Mouse (Mus musculus) ovary, postnatal 10 days (tissue): ENCODE data around the gene Pygm.

Experiments used
- DNase-seq: peaks from one replicate; pipeline ENCODE4 v3.0.0; 2022; ENCODE audit warnings: low spot score

Pygm gene

DNA sequence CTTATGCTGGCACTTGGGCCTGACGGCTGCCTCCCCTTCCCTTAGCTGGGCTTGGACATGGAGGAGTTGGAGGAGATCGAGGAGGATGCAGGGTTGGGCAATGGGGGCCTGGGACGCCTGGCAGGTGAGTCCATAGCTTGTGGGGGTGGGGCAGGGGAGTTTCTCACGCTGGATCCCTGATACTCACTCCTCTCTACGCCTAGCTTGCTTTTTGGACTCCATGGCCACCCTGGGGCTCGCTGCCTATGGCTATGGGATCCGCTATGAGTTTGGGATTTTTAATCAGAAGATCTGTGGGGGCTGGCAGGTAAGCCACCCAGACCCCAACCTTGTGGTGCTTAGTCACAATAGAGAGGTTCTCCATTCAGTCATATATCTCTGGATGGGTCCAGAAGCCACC, 1.6 kb downstream of the Pygm start:
- DNase-seq = no peak

DNA sequence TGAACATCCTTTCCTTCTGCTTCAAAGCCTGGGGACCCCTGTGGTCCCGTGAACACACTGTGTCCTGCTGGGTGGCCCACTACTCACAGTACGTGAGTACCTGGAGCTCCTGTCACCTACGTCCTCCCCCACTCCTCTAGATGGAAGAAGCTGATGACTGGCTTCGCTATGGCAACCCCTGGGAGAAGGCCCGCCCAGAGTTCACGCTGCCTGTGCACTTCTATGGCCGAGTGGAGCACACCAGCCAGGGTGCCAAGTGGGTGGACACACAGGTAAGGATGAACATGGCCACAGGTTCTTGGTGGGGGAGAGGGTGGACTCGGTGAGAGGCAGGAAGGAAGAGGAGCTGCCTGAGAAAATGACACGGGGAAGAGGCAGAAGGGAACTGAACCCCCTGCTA, 2.0 kb downstream of the Pygm start:
- no peak for DNase-seq

DNA sequence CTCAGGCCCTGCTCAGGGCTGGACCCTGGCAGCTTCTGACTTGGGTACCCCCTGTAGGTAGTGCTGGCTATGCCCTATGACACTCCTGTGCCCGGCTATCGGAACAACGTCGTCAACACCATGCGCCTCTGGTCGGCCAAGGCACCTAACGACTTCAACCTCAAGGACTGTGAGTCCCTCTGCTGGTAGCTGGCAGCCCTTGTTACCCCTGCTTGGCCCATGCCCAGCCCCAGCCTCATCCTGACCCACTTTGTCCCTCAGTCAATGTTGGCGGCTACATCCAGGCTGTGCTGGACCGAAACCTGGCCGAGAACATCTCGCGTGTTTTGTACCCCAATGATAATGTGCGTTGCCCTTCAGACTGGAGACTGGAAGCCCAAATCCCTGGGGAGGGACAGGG, 3.8 kb downstream of the Pygm start:
- DNase-seq = no peak

DNA sequence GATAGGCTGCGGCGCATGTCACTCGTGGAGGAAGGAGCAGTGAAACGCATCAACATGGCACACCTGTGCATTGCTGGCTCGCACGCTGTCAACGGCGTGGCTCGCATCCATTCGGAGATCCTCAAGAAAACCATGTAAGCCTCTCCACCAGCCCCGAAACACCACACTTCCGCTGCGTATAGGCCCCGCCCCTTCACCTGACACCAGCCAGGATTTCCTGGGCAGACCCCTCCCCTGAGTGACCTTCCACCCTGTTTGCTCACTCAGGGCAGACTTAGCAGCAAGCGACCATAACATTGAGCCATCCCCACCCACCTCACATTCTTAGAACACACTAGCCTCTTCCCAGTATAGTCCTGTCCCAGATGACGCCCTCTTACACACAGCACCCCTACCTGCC, 5.6 kb downstream of the Pygm start:
- no peak for DNase-seq

DNA sequence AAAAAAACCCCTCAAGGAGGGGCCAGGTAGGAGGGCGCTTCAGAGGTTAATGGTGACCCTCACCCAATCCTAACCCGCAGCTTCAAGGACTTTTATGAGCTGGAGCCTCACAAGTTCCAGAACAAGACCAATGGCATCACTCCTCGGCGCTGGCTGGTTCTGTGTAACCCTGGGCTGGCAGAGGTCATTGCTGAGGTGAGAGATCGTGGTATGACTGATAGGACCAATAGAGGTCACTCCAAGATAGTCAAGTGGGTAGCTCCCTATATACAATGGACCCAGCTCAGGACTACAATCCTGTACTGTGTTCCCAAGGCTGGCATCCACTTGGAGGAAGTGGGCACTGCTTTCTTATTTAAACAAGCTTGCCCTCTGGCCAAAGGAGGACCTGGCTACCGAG, 6.1 kb downstream of the Pygm start:
- no peak for DNase-seq

DNA sequence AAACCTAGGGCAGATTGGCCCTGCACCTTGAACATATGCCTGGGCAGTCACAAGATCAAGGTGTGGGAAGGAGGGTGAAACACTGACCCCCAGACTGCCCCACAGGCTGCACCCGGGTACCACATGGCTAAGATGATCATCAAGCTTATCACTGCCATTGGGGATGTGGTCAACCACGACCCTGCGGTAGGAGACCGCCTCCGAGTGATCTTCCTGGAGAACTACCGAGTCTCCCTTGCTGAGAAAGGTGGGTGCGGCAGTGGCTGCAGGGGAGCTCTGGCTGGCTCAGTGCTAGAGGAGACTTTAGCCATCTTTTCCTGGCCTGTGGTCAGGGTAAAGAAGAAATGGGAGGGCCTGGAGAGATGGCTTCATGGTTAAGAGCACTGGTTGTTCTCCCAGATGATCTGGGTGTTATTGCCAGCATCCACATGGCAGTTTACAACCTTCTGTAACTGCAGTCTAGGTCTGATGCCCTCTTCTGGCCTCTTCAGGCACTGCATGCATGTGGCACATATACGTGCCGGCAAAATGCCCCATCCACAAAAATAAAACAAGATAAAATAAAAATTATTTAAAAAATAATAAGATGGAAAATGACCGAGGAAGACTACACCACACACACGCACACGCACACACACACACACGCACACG, 8.7 kb downstream of the Pygm start:
- DNase-seq = no peak

DNA sequence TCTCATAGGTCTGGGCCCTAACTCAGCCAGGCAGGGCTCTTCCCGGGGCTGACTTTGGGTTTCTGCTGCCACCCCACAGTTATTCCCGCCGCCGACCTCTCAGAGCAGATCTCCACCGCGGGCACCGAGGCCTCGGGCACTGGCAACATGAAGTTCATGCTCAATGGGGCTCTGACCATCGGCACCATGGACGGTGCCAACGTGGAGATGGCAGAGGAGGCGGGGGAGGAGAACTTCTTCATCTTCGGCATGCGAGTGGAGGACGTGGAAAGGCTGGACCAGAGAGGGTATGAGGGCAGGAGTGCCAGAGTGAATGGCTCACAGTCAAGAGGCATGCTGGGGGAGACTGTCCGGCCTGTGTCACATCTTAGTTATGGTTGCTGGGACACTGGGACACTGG, 9.4 kb downstream of the Pygm start:
- no peak for DNase-seq

DNA sequence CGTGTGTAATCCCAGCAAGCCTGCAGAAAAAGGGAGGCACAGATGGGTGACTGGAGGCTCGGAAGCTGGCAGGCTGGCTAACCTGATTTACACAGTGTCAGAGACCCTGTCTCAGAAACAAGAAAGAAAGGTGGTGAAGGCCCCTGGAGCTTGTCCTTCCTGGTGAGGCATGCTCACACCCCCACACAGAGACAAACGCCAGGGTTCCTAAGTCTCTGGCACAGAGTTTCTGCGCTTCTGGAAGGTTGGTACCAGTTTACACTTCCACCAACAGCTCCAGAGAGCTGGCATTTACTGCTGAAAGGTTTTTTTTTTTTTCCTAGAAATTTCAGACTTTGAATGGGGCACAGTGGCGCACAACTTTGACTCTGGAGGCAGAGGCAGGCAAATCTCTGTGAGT, 12.0 kb downstream of the Pygm start:
- DNase-seq = no peak

DNA sequence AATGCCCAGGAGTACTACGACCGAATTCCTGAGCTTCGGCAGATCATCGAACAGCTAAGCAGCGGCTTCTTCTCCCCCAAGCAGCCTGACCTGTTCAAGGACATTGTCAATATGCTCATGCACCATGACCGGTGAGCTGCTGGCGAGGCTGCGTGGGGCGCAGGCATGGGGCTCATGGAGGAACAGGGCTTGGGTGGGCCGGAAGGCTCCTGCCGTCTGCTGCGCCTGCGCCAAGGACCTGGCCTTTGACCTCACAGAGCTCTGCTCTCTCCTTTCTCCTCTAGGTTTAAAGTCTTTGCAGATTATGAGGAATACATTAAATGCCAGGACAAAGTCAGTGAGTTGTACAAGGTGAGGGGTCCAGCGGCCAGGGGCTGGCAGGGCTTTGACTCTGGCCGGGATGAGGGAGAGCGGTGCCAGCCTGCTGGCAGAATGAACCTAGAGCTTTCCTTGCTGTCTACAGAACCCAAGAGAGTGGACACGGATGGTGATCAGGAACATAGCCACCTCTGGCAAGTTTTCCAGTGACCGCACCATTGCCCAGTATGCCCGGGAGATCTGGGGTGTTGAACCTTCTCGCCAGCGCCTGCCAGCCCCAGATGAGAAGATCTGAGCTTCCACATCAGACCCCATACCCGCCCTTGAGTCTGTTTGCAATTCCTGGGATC, 13.5 kb downstream of the Pygm start:
- DNase-seq = no peak

DNA sequence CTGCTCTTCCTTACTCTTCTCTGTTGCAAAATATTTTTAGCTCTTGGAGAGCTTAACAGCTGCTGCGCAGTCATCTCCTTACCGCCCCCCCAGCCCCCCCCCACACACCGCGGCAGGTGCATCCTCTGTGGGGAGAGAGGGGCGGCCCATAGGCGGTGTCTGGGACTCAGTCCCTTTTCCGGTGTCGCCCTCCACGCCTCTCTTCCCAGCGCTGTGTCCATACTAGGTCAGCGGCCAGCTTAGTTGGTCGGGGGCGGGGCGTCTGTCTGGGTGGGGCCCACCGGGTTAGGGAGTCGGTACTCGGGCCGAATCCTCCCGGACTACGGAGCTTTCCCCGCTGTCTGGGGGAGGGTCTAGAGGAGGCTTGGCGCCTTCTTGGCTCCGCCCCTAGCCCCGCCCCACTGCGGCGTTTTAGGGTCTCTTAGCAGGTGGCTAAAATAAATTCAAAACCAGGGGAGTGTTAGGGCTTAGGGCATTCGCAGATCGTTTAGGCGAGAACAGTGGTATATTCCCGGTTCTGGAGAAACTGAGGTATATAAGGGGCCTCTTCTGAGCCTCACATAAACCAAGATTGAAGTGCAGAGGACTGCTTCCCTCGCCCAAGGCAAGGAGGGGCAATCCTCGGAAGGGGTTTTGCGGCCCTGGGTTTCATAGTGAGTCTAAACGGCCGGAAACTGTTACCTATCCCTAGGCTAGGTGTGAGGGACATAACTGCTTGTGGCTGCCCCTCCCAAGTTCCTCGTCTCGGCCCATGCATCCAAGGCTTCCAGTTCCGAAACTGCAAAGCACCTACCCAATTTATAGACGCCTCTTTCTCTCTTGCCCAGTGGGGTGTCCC, 14.5 kb downstream of the Pygm start:
- no peak for DNase-seq

DNA sequence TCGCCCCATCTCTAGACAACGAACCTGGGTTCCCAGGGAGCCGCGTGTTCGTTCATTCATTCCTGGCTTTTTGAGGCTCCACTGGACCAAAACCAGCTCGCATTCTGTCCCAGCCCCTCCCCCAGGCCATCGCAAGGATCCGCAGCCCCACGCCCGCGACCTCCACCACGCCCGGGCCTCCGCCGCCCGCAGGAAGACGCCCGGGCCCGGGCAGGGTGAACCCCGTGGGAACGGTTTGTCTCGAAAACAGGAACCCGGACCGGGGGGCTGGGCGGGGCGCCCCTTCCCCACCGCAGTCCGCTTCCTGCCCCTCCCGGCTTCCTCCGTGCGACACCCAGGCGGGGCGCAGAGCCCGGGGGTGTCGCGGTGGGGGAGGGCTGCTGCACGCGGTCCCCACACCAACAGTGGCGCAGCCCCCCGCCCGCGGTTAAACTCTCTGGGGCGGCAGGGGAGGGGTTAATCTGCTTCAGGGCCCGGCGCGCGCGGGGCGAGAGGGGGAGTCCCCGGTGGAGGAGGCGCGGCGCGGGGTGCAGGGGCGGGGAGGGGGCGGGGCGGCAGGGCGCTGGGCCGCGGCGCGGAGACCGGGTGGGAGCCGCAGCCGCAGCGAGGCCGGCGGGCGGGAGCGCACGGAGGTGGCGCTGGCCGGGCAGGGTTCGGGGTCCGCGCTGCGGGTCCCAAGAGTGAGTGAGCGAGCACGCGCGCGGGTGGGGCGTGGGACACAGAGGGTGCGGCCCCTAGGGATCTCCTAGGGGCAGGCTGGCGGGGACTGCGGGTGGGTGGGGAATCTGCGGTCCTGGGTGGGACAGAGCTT, 15.3 kb downstream of the Pygm start, which contains the start of gene Rasgrp2:
Gene Rasgrp2 (plus strand): TSS at position 56 of the 811 bp plus-strand sequence.
- DNase-seq = no peak

DNA sequence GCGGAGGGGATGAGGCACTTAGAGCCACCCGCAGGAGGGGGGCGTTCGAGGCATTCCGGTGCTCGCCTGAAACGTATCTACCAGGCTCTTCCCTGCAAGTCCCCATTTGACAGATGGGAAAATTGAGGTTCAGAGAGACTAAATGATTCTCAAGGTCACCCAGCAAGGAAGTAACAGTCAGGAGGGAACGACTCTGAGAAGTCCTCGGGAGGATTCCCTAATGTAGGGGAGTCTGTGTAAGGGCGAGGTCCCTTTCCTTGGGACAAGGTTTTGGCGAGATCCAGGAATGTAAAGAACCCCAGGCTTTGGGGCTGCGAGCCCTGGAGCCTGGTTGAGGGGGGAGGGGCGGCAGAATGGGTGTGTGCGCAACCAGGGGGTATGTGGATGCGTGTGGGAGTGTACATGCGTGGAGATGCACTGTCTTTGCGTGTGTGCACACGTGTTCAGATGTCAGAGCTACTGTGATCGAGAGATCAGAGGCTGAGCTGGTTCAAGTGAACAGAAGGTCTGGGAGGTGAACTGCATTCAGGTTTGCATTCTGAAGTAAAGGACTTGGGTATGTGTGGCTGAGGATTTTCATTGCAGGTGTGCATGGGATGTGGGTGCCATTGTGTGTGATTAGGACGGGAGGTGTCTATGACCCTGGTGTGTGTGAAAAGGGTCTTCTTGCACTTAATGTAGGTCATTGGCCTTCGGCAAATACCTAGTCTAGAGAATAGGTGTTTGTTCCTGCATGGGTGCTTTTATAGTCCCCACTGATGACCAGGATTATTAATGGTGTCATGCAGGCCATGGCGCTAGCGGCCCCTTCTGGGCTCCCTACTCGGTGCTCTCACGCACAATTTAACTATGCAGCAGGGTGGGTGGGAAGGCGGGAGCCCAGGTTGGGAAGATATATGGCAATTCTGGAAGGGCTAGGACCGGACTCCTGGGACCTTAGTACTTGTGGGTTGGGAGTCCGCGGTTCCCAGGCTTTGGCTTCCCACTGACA, 16.2 kb downstream of the Pygm start:
- DNase-seq = no peak

DNA sequence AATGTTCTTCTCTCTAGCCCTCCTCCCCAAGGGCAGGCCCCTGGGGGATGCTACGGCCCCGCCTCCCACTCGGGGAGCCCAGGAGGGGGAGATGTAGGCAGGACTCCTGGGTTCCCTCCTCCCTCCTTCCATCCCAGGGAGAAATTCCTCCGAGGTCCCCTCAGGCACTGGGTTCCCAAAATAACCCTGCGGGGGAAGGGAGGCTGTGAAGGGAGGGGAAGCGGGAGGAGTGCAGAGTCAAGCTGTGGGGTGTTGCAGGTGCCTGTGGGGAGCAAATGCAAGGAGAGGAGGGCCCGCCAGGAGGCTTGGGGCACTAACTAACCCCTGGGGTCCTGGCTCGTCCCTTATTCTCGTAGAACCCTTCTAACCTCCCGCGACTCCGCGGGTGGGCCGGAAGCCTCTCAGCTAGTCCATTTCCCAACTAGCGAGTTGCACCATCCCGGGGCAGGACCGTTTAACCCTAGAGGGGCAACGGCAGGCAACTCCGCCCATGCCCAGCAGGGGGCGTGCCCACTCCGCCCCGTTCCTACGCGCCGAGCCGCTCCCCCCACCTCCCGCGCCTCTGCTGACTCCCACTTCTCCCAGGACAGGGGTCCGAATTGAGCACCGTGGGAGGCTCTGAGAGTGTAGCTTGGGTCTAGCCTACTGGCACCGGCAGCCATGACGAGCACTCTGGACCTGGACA, 17.1 kb downstream of the Pygm start:
- peak; percentile 52 for DNase-seq

DNA sequence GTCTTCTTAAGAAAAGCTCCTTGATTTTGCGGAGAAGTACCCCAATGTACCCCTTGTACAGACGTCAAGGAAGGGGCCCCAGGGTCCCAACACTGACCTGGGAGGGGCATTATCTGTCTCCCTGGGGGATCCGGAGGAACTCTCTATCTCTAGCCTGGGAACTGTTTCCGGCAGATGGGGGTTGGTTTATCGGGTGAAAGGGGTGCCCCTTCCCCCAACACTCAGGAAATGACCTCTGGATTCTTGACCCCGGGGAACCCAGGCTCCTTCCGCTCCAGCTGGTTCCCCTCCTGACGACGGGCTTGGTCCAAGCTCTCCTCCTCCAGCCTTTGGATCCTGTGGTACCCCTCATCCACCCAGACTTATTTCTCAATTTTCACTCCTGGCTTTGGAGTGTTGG, 17.8 kb downstream of the Pygm start:
- DNase-seq = no peak

DNA sequence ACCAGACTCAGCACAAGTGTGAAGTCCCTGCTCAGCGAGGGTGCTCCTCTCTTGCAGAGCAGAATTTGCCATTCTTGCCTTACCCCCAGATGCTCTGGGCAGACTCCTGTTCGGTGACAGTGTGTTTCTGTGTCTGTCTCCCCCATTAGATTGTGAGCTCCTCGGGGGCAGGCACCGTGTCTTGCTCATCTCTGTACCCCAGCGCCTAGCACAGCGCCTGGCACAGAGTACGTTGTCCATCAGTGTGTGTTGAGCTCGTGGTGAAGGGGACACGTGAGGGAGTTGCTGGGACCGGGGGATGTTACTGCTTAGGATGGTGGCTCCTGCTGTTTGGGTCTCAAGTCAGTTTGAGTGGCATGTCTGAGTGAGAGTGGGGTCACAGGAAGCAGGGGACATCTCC, 19.7 kb downstream of the Pygm start:
- DNase-seq = no peak

DNA sequence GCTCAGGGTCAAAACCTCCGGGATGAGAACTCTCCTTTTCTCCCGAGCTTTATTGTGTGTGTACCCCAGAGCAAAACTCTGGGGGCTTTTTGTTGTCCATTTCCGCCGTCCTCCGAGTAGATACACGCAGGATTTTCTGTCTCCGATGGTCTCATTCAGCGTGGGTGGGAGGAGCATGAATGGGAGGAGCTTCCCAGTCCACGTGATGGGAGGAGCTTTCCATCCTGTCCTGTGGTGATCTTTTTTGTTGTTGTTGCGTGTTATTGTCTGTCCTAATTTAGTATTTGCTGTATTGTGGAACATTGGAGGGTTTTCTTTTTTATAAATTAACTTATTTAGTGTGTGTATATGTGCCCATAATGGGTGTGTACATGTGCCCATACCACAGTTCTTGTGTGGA, 21.2 kb downstream of the Pygm start:
- DNase-seq = no peak

DNA sequence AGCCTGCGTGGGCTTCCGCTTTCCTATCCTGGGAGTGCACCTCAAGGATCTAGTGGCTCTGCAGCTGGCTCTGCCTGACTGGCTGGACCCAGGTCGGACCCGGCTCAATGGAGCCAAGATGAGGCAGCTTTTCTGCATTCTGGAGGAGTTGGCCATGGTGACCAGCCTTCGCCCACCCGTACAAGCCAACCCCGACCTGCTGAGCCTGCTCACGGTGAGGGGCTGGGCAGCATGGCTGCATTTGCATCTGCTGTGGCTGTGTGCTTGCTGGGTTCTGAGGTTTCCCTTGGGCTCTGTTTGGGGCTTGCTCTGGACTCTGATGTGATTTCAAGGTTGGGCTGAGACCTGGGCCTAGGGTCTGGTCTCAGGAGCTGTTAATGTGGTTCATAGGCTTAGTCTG, 22.9 kb downstream of the Pygm start:
- DNase-seq = no peak

DNA sequence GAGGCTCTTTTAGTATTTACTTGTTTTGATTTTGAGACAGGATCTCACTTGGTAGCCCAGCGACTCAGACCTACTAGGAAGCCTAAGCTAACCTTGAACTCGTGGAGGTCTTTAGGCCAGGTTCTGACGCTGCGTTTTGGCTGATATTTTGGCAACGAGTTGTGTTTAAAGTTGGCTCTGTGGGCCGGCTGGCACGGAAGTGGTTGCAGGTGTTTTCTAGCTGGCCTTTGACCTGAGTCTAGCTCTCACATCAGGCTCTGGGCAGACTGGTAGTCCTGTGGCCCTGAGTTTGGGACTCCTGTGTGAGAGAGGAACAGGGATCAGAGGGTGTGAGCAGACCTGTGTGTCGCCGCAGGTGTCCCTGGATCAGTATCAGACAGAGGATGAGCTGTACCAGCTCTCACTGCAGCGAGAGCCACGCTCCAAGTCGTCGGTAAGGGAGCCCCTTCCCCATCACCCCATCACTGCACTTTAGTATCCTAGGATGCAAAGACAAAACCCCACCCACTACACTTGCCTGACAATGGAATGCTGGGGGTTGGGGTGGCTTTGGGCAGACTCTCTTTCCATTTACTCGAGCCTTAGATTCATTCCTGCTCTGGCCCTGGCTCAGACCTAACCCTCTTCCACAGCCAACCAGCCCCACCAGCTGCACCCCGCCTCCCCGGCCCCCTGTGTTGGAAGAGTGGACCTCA, 23.8 kb downstream of the Pygm start:
- DNase-seq = no peak

DNA sequence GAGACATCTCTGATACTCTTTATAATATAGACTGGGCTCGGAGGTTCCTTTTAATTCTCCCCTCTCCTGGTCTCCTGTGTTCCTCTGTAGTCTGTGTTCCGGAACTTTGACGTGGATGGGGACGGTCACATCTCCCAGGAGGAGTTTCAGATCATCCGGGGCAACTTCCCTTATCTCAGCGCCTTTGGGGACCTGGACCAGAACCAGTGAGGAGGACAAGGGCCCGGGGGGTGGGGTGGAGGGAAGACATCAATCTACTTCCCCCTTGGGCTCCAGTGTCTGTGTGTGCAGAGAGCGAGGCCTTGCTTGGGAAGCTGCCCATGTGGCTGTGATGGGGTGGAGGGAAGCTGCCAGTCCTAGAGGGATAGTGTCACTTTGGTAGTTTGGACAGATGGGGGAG, 24.6 kb downstream of the Pygm start:
- DNase-seq = no peak

DNA sequence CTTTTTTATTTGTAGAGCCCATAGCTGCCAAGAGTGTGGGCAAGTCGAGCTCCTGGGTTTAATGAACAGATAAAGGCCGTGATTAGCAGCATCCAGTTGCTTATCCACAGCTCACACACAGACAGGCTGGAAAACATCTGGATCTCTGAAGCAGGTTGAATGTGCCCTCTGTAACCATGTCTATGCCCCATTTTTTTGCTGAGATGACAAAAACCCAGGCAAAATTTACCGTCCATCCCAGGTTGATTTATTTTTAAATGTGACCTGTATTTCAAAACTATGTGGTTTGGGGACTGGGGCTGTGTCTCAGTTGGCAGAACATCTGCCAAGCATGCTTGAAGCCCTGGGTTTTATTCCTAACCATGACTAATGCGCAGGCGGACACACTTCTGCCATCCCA, 25.0 kb downstream of the Pygm start:
- no peak for DNase-seq
